Mouse (Mus musculus): ENCODE data around the gene Nol4l. TPM values are rescaled to one million over a fixed set of nuclear protein-coding genes. Genes with fewer than 3 reads are reported as not detected.

Gene Nol4l
- total and polyA plus RNA-seq, 3 experiments = 13.9 to 39.2 (median 23.4) TPM

- Histone ChIP-seq H3K9me3 (replicated peaks) (no peaks in the 10 kb centered on the region), H3K36me3 (replicated peaks) (peaks cover 36% of the 10 kb centered on the region), H3K4me3 (ENCODE audit: low read depth, low read length) (peak overlapping the region; percentile 79), H3K27me3 (ENCODE audit: insufficient read depth, low read length) (peaks cover 33% of the 10 kb centered on the region), H3K4me1 (ENCODE audit: insufficient read depth, low read depth, low read length) (peaks cover 69% of the 10 kb centered on the region)
- TF ChIP-seq GATA1 (IDR thresholded peaks at IDR 0.05; ENCODE audit: borderline replicate concordance, low read length) (no peak), POLR2AphosphoS5 (IDR thresholded peaks at IDR 0.05; ENCODE audit: insufficient replicate concordance, low read depth, low read length) (no peak), TAL1 (conservative IDR thresholded peaks at IDR 0.05; ENCODE audit: low read depth, low read length) (no peak), CTCF (IDR thresholded peaks at IDR 0.05; ENCODE audit: low read depth, low read length) (no peak), GATA2 (IDR thresholded peaks at IDR 0.05; ENCODE audit: borderline replicate concordance, low read depth, low read length) (no peak)
- ATAC-seq (ENCODE audit: extremely low read depth, insufficient number of reproducible peaks, low FRiP score, poor library complexity, severe bottlenecking) = no peak
- no peak for DNase-seq (ENCODE audit: low spot score)
Observed at GRCm38 (mm10) chr2:153443434-153444240, 86.1 kb downstream of the Nol4l start.

- DNase-seq (ENCODE audit: low spot score) (no peak), ATAC-seq (ENCODE audit: extremely low read depth, insufficient number of reproducible peaks, low FRiP score, poor library complexity, severe bottlenecking) (no peak)
- Histone ChIP-seq H3K27me3 (ENCODE audit: insufficient read depth, low read length) (peaks cover 28% of the 10 kb centered on the region), H3K36me3 (replicated peaks) (peaks cover 34% of the 10 kb centered on the region), H3K4me1 (ENCODE audit: insufficient read depth, low read depth, low read length) (peaks cover 77% of the 10 kb centered on the region), H3K4me3 (ENCODE audit: low read depth, low read length) (peak overlapping the region; percentile 28; the same call in 1 of the 2 replicates), H3K9me3 (replicated peaks) (no peaks in the 10 kb centered on the region)
- no peak for TF ChIP-seq GATA1 (IDR thresholded peaks at IDR 0.05; ENCODE audit: borderline replicate concordance, low read length)
- TF ChIP-seq CTCF (IDR thresholded peaks at IDR 0.05; ENCODE audit: low read depth, low read length) = no peak
- no peak for TF ChIP-seq POLR2AphosphoS5 (IDR thresholded peaks at IDR 0.05; ENCODE audit: insufficient replicate concordance, low read depth, low read length)
Observed at GRCm38 (mm10) chr2:153442720-153443119, 87.1 kb downstream of the Nol4l start.

GRCm38 (mm10) chr2:153441228-153441627 is 88.5 kb downstream of the Nol4l start:
- Histone ChIP-seq H3K9me3 (replicated peaks) (no peaks in the 10 kb centered on the region), H3K4me1 (ENCODE audit: insufficient read depth, low read depth, low read length) (peaks cover 88% of the 10 kb centered on the region), H3K36me3 (replicated peaks) (peaks cover 43% of the 10 kb centered on the region), H3K4me3 (ENCODE audit: low read depth, low read length) (no peak overlapping the region), H3K27me3 (ENCODE audit: insufficient read depth, low read length) (peaks cover 28% of the 10 kb centered on the region)
- ATAC-seq (ENCODE audit: extremely low read depth, insufficient number of reproducible peaks, low FRiP score, poor library complexity, severe bottlenecking) (no peak), DNase-seq (ENCODE audit: low spot score) (no peak)
- no peak for TF ChIP-seq GATA2 (IDR thresholded peaks at IDR 0.05; ENCODE audit: borderline replicate concordance, low read depth, low read length)
- TF ChIP-seq TAL1 (conservative IDR thresholded peaks at IDR 0.05; ENCODE audit: low read depth, low read length) = no peak
- no peak for TF ChIP-seq CTCF (IDR thresholded peaks at IDR 0.05; ENCODE audit: low read depth, low read length)
- no peak for TF ChIP-seq POLR2AphosphoS5 (IDR thresholded peaks at IDR 0.05; ENCODE audit: insufficient replicate concordance, low read depth, low read length)

- H3K4me1 ChIP-seq (ENCODE audit: insufficient read depth, low read depth, low read length) = peaks cover 88% of the 10 kb centered on the region
- no peaks in the 10 kb centered on the region for H3K9me3 ChIP-seq (replicated peaks)
- peaks cover 48% of the 10 kb centered on the region for H3K36me3 ChIP-seq (replicated peaks)
- TF ChIP-seq GATA2 (IDR thresholded peaks at IDR 0.05; ENCODE audit: borderline replicate concordance, low read depth, low read length) (no peak), TAL1 (conservative IDR thresholded peaks at IDR 0.05; ENCODE audit: low read depth, low read length) (no peak), CTCF (IDR thresholded peaks at IDR 0.05; ENCODE audit: low read depth, low read length) (no peak), GATA1 (IDR thresholded peaks at IDR 0.05; ENCODE audit: borderline replicate concordance, low read length) (no peak), POLR2AphosphoS5 (IDR thresholded peaks at IDR 0.05; ENCODE audit: insufficient replicate concordance, low read depth, low read length) (no peak)
- no peak for ATAC-seq (ENCODE audit: extremely low read depth, insufficient number of reproducible peaks, low FRiP score, poor library complexity, severe bottlenecking)
- no peak for DNase-seq (ENCODE audit: low spot score)
- H3K4me3 ChIP-seq (ENCODE audit: low read depth, low read length) = no peak overlapping the region
- peaks cover 28% of the 10 kb centered on the region for H3K27me3 ChIP-seq (ENCODE audit: insufficient read depth, low read length)
Observed at GRCm38 (mm10) chr2:153440755-153441154, 89.0 kb downstream of the Nol4l start.

GRCm38 (mm10) chr2:153437306-153437659 is 92.5 kb downstream of the Nol4l start:
- Histone ChIP-seq H3K9me3 (replicated peaks) (no peaks in the 10 kb centered on the region), H3K27me3 (ENCODE audit: insufficient read depth, low read length) (peaks cover under 1% of the 10 kb centered on the region; the same call in 1 of the 2 replicates), H3K4me1 (ENCODE audit: insufficient read depth, low read depth, low read length) (peaks cover 80% of the 10 kb centered on the region), H3K4me3 (ENCODE audit: low read depth, low read length) (peak overlapping the region; percentile 46; the same call in 1 of the 2 replicates), H3K36me3 (replicated peaks) (peaks cover 80% of the 10 kb centered on the region)
- DNase-seq (ENCODE audit: low spot score) (no peak), ATAC-seq (ENCODE audit: extremely low read depth, insufficient number of reproducible peaks, low FRiP score, poor library complexity, severe bottlenecking) (no peak)
- TF ChIP-seq GATA2 (IDR thresholded peaks at IDR 0.05; ENCODE audit: borderline replicate concordance, low read depth, low read length) (no peak), TAL1 (conservative IDR thresholded peaks at IDR 0.05; ENCODE audit: low read depth, low read length) (no peak), CTCF (IDR thresholded peaks at IDR 0.05; ENCODE audit: low read depth, low read length) (no peak), GATA1 (IDR thresholded peaks at IDR 0.05; ENCODE audit: borderline replicate concordance, low read length) (no peak), POLR2AphosphoS5 (IDR thresholded peaks at IDR 0.05; ENCODE audit: insufficient replicate concordance, low read depth, low read length) (no peak)

GRCm38 (mm10) chr2:153436641-153437305 is 93.0 kb downstream of the Nol4l start:
- ATAC-seq (ENCODE audit: extremely low read depth, insufficient number of reproducible peaks, low FRiP score, poor library complexity, severe bottlenecking) (no peak), DNase-seq (ENCODE audit: low spot score) (no peak)
- peaks cover 75% of the 10 kb centered on the region for H3K4me1 ChIP-seq (ENCODE audit: insufficient read depth, low read depth, low read length)
- H3K4me3 ChIP-seq (ENCODE audit: low read depth, low read length) = peak overlapping the region; percentile 54; the same call in 1 of the 2 replicates
- no peaks in the 10 kb centered on the region; the same call in 1 of the 2 replicates for H3K27me3 ChIP-seq (ENCODE audit: insufficient read depth, low read length)
- TF ChIP-seq POLR2AphosphoS5 (IDR thresholded peaks at IDR 0.05; ENCODE audit: insufficient replicate concordance, low read depth, low read length) (no peak), GATA1 (IDR thresholded peaks at IDR 0.05; ENCODE audit: borderline replicate concordance, low read length) (no peak), TAL1 (conservative IDR thresholded peaks at IDR 0.05; ENCODE audit: low read depth, low read length) (no peak), GATA2 (IDR thresholded peaks at IDR 0.05; ENCODE audit: borderline replicate concordance, low read depth, low read length) (no peak), CTCF (IDR thresholded peaks at IDR 0.05; ENCODE audit: low read depth, low read length) (no peak)
- no peaks in the 10 kb centered on the region for H3K9me3 ChIP-seq (replicated peaks)
- H3K36me3 ChIP-seq (replicated peaks) = peaks cover 81% of the 10 kb centered on the region

Measured in G1E (cell line).